Mouse (Mus musculus): Measurements from ENCODE around the gene Wscd2. TPM values are rescaled to one million over a fixed set of nuclear protein-coding genes. Genes with fewer than 3 reads are reported as not detected.

The Wscd2 gene
- polyA plus RNA-seq, 1 experiment from 2014 or later, result 5.7 TPM

- Histone ChIP-seq H3K4me3 (ENCODE audit: low read depth, low read length) (no peak overlapping the region), H3K9ac (ENCODE audit: low read length) (no peak overlapping the region), H3K36me3 (ENCODE audit: control insufficient read depth, insufficient read depth, low read length) (no peaks in the 10 kb centered on the region), H3K27ac (replicated peaks) (no peak overlapping the region), H3K27me3 (ENCODE audit: control insufficient read depth, insufficient read depth, low read length) (no peaks in the 10 kb centered on the region), H3K4me1 (replicated peaks; ENCODE audit: control insufficient read depth, insufficient read depth) (no peaks in the 10 kb centered on the region), H3K9me3 (ENCODE audit: control insufficient read depth, low read length) (no peaks in the 10 kb centered on the region), H3K4me2 (replicated peaks; ENCODE audit: low read depth) (no peak overlapping the region)
- ATAC-seq (ENCODE audit: low FRiP score, low TSS enrichment), result no peak
- 60% methylated on average over 15 of the region's 15 CpGs for WGBS
- TF ChIP-seq EP300 (optimal IDR thresholded peaks at IDR 0.05) (no peak), CTCF (IDR thresholded peaks at IDR 0.05; ENCODE audit: low read depth) (no peak)
- DNase-seq (ENCODE audit: low spot score), result no peak
These were observed 64.0 kb downstream of the Wscd2 start for GRCm38 (mm10) chr5:113554095-113554494.

DNA sequence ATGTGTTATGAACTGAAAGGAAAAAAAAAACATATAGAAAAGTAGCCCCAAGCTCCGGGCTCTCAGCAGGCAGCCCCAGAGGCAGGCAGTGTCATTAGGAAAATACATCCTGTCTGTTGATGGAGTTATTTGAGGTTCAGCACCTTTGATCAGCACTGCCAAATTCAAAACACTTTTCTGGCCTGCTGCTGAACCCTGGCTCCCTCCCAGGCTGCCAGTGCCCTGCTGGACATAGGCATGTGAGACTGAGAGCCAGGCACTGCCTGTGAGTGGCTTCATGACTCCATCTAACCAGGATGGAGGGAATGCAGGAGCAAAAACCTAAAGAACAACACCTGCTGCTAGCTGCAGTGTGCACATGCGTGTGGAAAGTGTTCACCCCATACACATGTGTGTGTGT lies 64.4 kb downstream of the Wscd2 start:
- Histone ChIP-seq H3K27me3 (ENCODE audit: control insufficient read depth, insufficient read depth, low read length) (no peaks in the 10 kb centered on the region), H3K36me3 (ENCODE audit: control insufficient read depth, insufficient read depth, low read length) (no peaks in the 10 kb centered on the region), H3K4me1 (replicated peaks; ENCODE audit: control insufficient read depth, insufficient read depth) (no peaks in the 10 kb centered on the region), H3K9me3 (ENCODE audit: control insufficient read depth, low read length) (no peaks in the 10 kb centered on the region), H3K4me2 (replicated peaks; ENCODE audit: low read depth) (no peak overlapping the region), H3K27ac (replicated peaks) (no peak overlapping the region), H3K4me3 (ENCODE audit: low read depth, low read length) (no peak overlapping the region), H3K9ac (ENCODE audit: low read length) (no peak overlapping the region)
- TF ChIP-seq CTCF (IDR thresholded peaks at IDR 0.05; ENCODE audit: low read depth) (no peak), EP300 (optimal IDR thresholded peaks at IDR 0.05) (no peak)
- DNase-seq (ENCODE audit: low spot score) (no peak), ATAC-seq (ENCODE audit: low FRiP score, low TSS enrichment) (no peak)
- WGBS, result 80% methylated on average over 2 of the region's 2 CpGs

DNA sequence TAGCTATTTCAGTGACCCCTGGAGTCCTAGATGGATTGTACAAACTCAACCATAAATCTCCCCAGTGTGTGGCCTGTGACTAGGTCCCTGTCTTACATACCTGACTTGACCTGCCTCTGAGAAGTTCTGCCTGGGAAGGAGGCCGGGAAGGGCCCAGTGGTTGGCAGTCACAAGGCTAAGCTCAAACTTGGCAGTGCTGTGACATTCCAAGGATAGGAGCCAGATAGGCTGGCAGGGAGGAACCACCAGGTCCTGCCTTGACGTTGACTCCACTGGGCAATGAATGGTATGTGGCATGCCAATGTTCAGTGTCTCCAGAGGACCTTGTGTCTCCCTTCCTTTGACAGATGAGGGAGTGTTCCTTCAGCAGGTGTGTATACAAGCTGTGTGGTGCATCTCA lies 65.6 kb downstream of the Wscd2 start:
- no peak for ATAC-seq (ENCODE audit: low FRiP score, low TSS enrichment)
- Histone ChIP-seq H3K4me3 (ENCODE audit: low read depth, low read length) (no peak overlapping the region), H3K9me3 (ENCODE audit: control insufficient read depth, low read length) (no peaks in the 10 kb centered on the region), H3K27ac (replicated peaks) (no peak overlapping the region), H3K27me3 (ENCODE audit: control insufficient read depth, insufficient read depth, low read length) (no peaks in the 10 kb centered on the region), H3K4me1 (replicated peaks; ENCODE audit: control insufficient read depth, insufficient read depth) (no peaks in the 10 kb centered on the region), H3K36me3 (ENCODE audit: control insufficient read depth, insufficient read depth, low read length) (no peaks in the 10 kb centered on the region), H3K4me2 (replicated peaks; ENCODE audit: low read depth) (no peak overlapping the region), H3K9ac (ENCODE audit: low read length) (no peak overlapping the region)
- TF ChIP-seq CTCF (IDR thresholded peaks at IDR 0.05; ENCODE audit: low read depth) (no peak), EP300 (optimal IDR thresholded peaks at IDR 0.05) (no peak)
- 46% methylated on average over 2 of the region's 2 CpGs for whole genome bisulfite sequencing
- no peak for DNase-seq (ENCODE audit: low spot score)

- Histone ChIP-seq H3K27me3 (ENCODE audit: control insufficient read depth, insufficient read depth, low read length) (no peaks in the 10 kb centered on the region), H3K4me1 (replicated peaks; ENCODE audit: control insufficient read depth, insufficient read depth) (no peaks in the 10 kb centered on the region), H3K4me3 (ENCODE audit: low read depth, low read length) (no peak overlapping the region), H3K4me2 (replicated peaks; ENCODE audit: low read depth) (no peak overlapping the region), H3K9me3 (ENCODE audit: control insufficient read depth, low read length) (no peaks in the 10 kb centered on the region), H3K9ac (ENCODE audit: low read length) (no peak overlapping the region), H3K27ac (replicated peaks) (no peak overlapping the region), H3K36me3 (ENCODE audit: control insufficient read depth, insufficient read depth, low read length) (no peaks in the 10 kb centered on the region)
- no peak for DNase-seq (ENCODE audit: low spot score)
- no peak for ATAC-seq (ENCODE audit: low FRiP score, low TSS enrichment)
- 86% methylated on average over 8 of the region's 8 CpGs for WGBS
- no peak for TF ChIP-seq CTCF (IDR thresholded peaks at IDR 0.05; ENCODE audit: low read depth)
- TF ChIP-seq EP300 (optimal IDR thresholded peaks at IDR 0.05), result no peak
These were observed 67.9 kb downstream of the Wscd2 start for GRCm38 (mm10) chr5:113558065-113558464.

DNA sequence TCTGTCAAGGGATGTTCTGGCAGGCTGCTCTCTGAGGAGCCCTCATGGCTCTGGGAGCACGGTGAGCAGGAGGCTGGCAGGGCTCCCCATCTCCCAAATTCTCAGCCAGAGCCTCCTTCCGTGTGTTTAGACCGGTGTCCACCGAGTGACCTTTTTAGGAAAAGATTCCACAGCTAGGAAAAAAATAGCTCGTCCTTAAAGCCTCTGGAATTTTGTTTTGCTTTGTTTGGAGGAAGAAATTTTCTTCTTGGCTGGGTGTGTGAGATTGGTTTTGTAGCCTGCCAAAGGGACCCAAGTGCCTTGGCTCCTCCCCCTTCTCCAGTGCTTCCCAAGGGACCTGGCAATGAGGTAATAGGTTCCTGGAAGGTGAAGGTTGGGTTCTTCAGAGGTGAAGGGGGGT lies 69.5 kb downstream of the Wscd2 start:
- ATAC-seq (ENCODE audit: low FRiP score, low TSS enrichment) (peak; percentile 57; the same call in 1 of the 2 replicates), DNase-seq (ENCODE audit: low spot score) (no peak)
- no peak overlapping the region for H3K4me2 ChIP-seq (replicated peaks; ENCODE audit: low read depth)
- no peaks in the 10 kb centered on the region for H3K9me3 ChIP-seq (ENCODE audit: control insufficient read depth, low read length)
- H3K4me1 ChIP-seq (replicated peaks; ENCODE audit: control insufficient read depth, insufficient read depth), result no peaks in the 10 kb centered on the region
- WGBS, result 25% methylated on average over 5 of the region's 5 CpGs
- H3K4me3 ChIP-seq (ENCODE audit: low read depth, low read length), result no peak overlapping the region
- no peaks in the 10 kb centered on the region for H3K27me3 ChIP-seq (ENCODE audit: control insufficient read depth, insufficient read depth, low read length)
- peak overlapping the region; percentile 65 for H3K27ac ChIP-seq (replicated peaks)
- H3K9ac ChIP-seq (ENCODE audit: low read length), result no peak overlapping the region
- no peaks in the 10 kb centered on the region for H3K36me3 ChIP-seq (ENCODE audit: control insufficient read depth, insufficient read depth, low read length)
- TF ChIP-seq EP300 (optimal IDR thresholded peaks at IDR 0.05) (peak; percentile 53), CTCF (IDR thresholded peaks at IDR 0.05; ENCODE audit: low read depth) (no peak)

DNA sequence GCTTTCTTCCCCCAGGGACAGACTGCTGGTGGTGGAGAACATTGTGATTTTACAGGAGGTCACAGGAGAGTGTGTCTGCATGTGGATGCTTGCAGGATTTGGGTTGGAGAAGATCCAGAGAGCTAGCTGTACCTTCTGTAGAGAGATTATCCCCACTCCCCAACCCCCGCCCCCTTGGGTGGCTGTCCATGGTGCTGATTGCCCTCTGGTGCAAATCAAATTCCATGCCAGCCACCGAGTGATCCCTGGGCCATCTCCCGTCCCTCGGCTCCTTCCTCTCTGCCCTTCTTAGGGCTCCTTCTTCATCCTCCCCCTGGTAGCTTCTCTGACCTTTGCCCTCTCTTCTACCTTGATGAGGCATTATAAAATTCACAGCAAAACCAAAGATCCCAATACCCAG lies 74.3 kb downstream of the Wscd2 start:
- 34% methylated on average over 4 of the region's 4 CpGs for WGBS
- Histone ChIP-seq H3K27ac (replicated peaks) (no peak overlapping the region), H3K4me1 (replicated peaks; ENCODE audit: control insufficient read depth, insufficient read depth) (no peaks in the 10 kb centered on the region), H3K9me3 (ENCODE audit: control insufficient read depth, low read length) (no peaks in the 10 kb centered on the region), H3K9ac (ENCODE audit: low read length) (no peak overlapping the region), H3K36me3 (ENCODE audit: control insufficient read depth, insufficient read depth, low read length) (no peaks in the 10 kb centered on the region), H3K4me3 (ENCODE audit: low read depth, low read length) (no peak overlapping the region), H3K27me3 (ENCODE audit: control insufficient read depth, insufficient read depth, low read length) (no peaks in the 10 kb centered on the region), H3K4me2 (replicated peaks; ENCODE audit: low read depth) (no peak overlapping the region)
- TF ChIP-seq EP300 (optimal IDR thresholded peaks at IDR 0.05) (no peak), CTCF (IDR thresholded peaks at IDR 0.05; ENCODE audit: low read depth) (no peak)
- DNase-seq (ENCODE audit: low spot score), result no peak
- ATAC-seq (ENCODE audit: low FRiP score, low TSS enrichment), result no peak

Data from stomach, postnatal 0 days (tissue).